Mouse (Mus musculus): ENCODE measurements around the gene Syce2.
A peak's percentile ranks its signal among the peaks of the same experiment; 100 is the strongest.
"Not testable (repeated sequence)": the region's sequence is repeated elsewhere in the genome, so short reads cannot be mapped to it uniquely, and the experiment has no call there.

Gene Syce2

GRCm38 (mm10) chr8:84871376-84872308 is at the start of gene Syce2:
Gene Syce2 (plus strand): TSS chr8:84872111.
- DNase-seq, result peak; percentile 86

- DNase-seq, result no peak
Measured at GRCm38 (mm10) chr8:84822723-84823122, 49.2 kb upstream of the Syce2 start, which contains the start of gene Dand5. Gene Dand5 (minus strand): TSS chr8:84822823.

- peak; percentile 68 for DNase-seq
Measured at GRCm38 (mm10) chr8:84823653-84824052, 48.3 kb upstream of the Syce2 start.

GRCm38 (mm10) chr8:84825636-84826035 is 46.3 kb upstream of the Syce2 start:
- DNase-seq, result peak; percentile 53

- DNase-seq, result not testable (repeated sequence)
Measured at GRCm38 (mm10) chr8:84826518-84826917, 45.4 kb upstream of the Syce2 start.

GRCm38 (mm10) chr8:84831490-84831889 is 40.4 kb upstream of the Syce2 start, which contains the start of gene Gadd45gip1:
Gene Gadd45gip1 (plus strand): TSS chr8:84831522.
- peak; percentile 50 for DNase-seq

- peak; percentile 87 for DNase-seq
Measured at GRCm38 (mm10) chr8:84832034-84832717, 39.7 kb upstream of the Syce2 start.

- DNase-seq, result no peak
Measured at GRCm38 (mm10) chr8:84832759-84833742, 38.9 kb upstream of the Syce2 start.

GRCm38 (mm10) chr8:84834002-84834865 is 37.7 kb upstream of the Syce2 start:
- DNase-seq, result no peak

- no peak for DNase-seq
Measured at GRCm38 (mm10) chr8:84834866-84835855, 36.8 kb upstream of the Syce2 start.

GRCm38 (mm10) chr8:84837149-84837911 is 34.6 kb upstream of the Syce2 start:
- no peak for DNase-seq

GRCm38 (mm10) chr8:84837912-84838470 is 33.9 kb upstream of the Syce2 start:
- no peak for DNase-seq

- no peak for DNase-seq
Measured at GRCm38 (mm10) chr8:84838513-84838912, 33.4 kb upstream of the Syce2 start.

GRCm38 (mm10) chr8:84839411-84839810 is 32.5 kb upstream of the Syce2 start:
- no peak for DNase-seq

GRCm38 (mm10) chr8:84839875-84840247 is 32.0 kb upstream of the Syce2 start:
- no peak for DNase-seq

GRCm38 (mm10) chr8:84840248-84840999 is 31.5 kb upstream of the Syce2 start, which contains the start of gene Rad23a:
Gene Rad23a (minus strand): TSS chr8:84840665.
- peak; percentile 89 for DNase-seq

- DNase-seq, result no peak
Measured at GRCm38 (mm10) chr8:84841514-84841913, 30.4 kb upstream of the Syce2 start.

- DNase-seq, result no peak
Measured at GRCm38 (mm10) chr8:84844397-84845070, 27.4 kb upstream of the Syce2 start.
